Mouse (Mus musculus) heart, adult 2 months (tissue): ENCODE results near the gene Itga3.

ENCODE experiments used
- CTCF ChIP-seq: fragments of 200-600 bp; IDR thresholded peaks from 2 replicates; pipeline ENCODE4 v1.8.1; 2022; ENCODE audit warnings: antibody characterized with exemption, mild to moderate bottlenecking, moderate library complexity
- EP300 ChIP-seq: fragments of 200-500 bp; IDR thresholded peaks from 2 replicates; pipeline ENCODE4 v1.6.1; 2011; ENCODE audit warnings: low read depth, low read length, control low read depth; ENCODE audit not compliant: insufficient read depth
- POLR2A ChIP-seq: fragments of 200-500 bp; IDR thresholded peaks from 2 replicates; pipeline ENCODE4 v1.6.1; 2011; ENCODE audit warnings: mild to moderate bottlenecking, low read depth, low read length, control low read depth; ENCODE audit not compliant: insufficient read depth

GRCm38 (mm10) chr11:95085710-95086109 is 9.1 kb upstream of the Itga3 start:
- TF ChIP-seq CTCF (no peak), EP300 (no peak), POLR2A (no peak)
